Mouse (Mus musculus) forebrain, embryonic 13.5 days (tissue): ENCODE measurements around the gene Olfr129. TPM values are rescaled to one million over a fixed set of nuclear protein-coding genes. Genes with fewer than 3 reads are reported as not detected.

Experiments used
- ATAC-seq: fragments of 200-750 bp; cut with Nextera tagmentation; 2 replicates; pipeline ENCODE4 v1.8.0; 2017
- H3K27ac ChIP-seq: fragments of 300-500 bp; sonication (generic); 2 replicates; pipeline ENCODE4 v1.5.1; 2015; ENCODE audit warnings: inconsistent platforms, mild to moderate bottlenecking, moderate library complexity
- H3K27me3 ChIP-seq: fragments of 300-500 bp; sonication (generic); 2 replicates; pipeline ENCODE4 v1.6.1; 2015; ENCODE audit warnings: mild to moderate bottlenecking, inconsistent platforms
- H3K36me3 ChIP-seq: fragments of 300-500 bp; sonication (generic); 2 replicates; pipeline ENCODE4 v1.6.1; 2015; ENCODE audit warnings: mild to moderate bottlenecking, inconsistent platforms; ENCODE audit not compliant: poor library complexity, severe bottlenecking
- H3K4me1 ChIP-seq: fragments of 300-500 bp; sonication (generic); 2 replicates; pipeline ENCODE4 v1.6.1; 2015; ENCODE audit warnings: inconsistent platforms
- H3K4me2 ChIP-seq: fragments of 300-500 bp; sonication (generic); 2 replicates; pipeline ENCODE4 v1.6.1; 2015; ENCODE audit warnings: inconsistent platforms, mild to moderate bottlenecking, moderate library complexity
- H3K4me3 ChIP-seq: fragments of 300-500 bp; sonication (generic); 2 replicates; pipeline ENCODE4 v1.5.1; 2015; ENCODE audit warnings: mild to moderate bottlenecking, inconsistent platforms
- H3K9ac ChIP-seq: fragments of 300-500 bp; sonication (generic); 2 replicates; pipeline ENCODE4 v1.6.1; 2015; ENCODE audit warnings: mild to moderate bottlenecking, inconsistent platforms
- H3K9me3 ChIP-seq: fragments of 300-500 bp; sonication (generic); replicated peaks from 2 replicates; pipeline ENCODE4 v1.6.1; 2016; ENCODE audit warnings: inconsistent platforms
- WGBS: fragments of 180-500 bp; shearing (Covaris S2); methylation state at CpG from one replicate; pipeline ENCODE4 v1.1.7; 2015; 5-methylcytosine and 5-hydroxymethylcytosine counted together
- polyA plus RNA-seq: library from polyadenylated mRNA; unstranded; fragments of >200 nt; fragmentation: Nextera tagmentation; extraction: Ambion mirVana; gene quantifications from 2 replicates; pipeline ENCODE4 v1.2.1, GENCODE M21; 2015

Olfr129 gene
- polyA plus RNA-seq, result not detected in 2 replicates

- no peak for ATAC-seq
- Histone ChIP-seq H3K27ac (no peak within 1 kb of the TSS), H3K36me3 (no peaks in the 10 kb centered on the region), H3K4me2 (no peak within 1 kb of the TSS), H3K27me3 (no peaks in the 10 kb centered on the region), H3K9me3 (no peaks in the 10 kb centered on the region), H3K4me1 (no peaks in the 10 kb centered on the region), H3K9ac (no peak within 1 kb of the TSS), H3K4me3 (no peak within 1 kb of the TSS)
- 51% methylated on average over 1 of the region's 1 CpGs for WGBS
Observed at GRCm38 (mm10) chr17:38059979-38060378, at the start of gene Olfr129. Olfr129 (minus strand) TSS chr17:38060079.

- no peaks in the 10 kb centered on the region for H3K4me1 ChIP-seq
- H3K4me3 ChIP-seq, result no peak within 1 kb of the TSS
- H3K4me2 ChIP-seq, result no peak within 1 kb of the TSS
- no peak within 1 kb of the TSS for H3K9ac ChIP-seq
- ATAC-seq, result no peak
- no peaks in the 10 kb centered on the region for H3K27me3 ChIP-seq
- H3K9me3 ChIP-seq, result no peaks in the 10 kb centered on the region
- H3K36me3 ChIP-seq, result no peaks in the 10 kb centered on the region
- no peak within 1 kb of the TSS for H3K27ac ChIP-seq
Observed at GRCm38 (mm10) chr17:38088593-38088992, 28.7 kb upstream of the Olfr129 start, which contains the start of gene Olfr131. Olfr131 (minus strand) TSS chr17:38088693.

GRCm38 (mm10) chr17:38082364-38082763 is 22.5 kb upstream of the Olfr129 start:
- Histone ChIP-seq H3K27me3 (no peaks in the 10 kb centered on the region), H3K9ac (no peak overlapping the region), H3K36me3 (no peaks in the 10 kb centered on the region), H3K27ac (no peak overlapping the region), H3K4me3 (no peak overlapping the region), H3K4me2 (no peak overlapping the region), H3K4me1 (no peaks in the 10 kb centered on the region), H3K9me3 (0 out of 2 replicates have a peak, but pooled peaks cover 9% of the 10 kb centered on the region)
- ATAC-seq, result no peak
- WGBS, result 89% methylated on average over 4 of the region's 4 CpGs

- Histone ChIP-seq H3K4me3 (no peak within 1 kb of the TSS), H3K27ac (no peak within 1 kb of the TSS), H3K36me3 (no peaks in the 10 kb centered on the region), H3K4me1 (no peaks in the 10 kb centered on the region), H3K9ac (no peak within 1 kb of the TSS), H3K4me2 (no peak within 1 kb of the TSS), H3K27me3 (no peaks in the 10 kb centered on the region), H3K9me3 (no peaks in the 10 kb centered on the region)
- no peak for ATAC-seq
- WGBS, result 94% methylated on average over 1 of the region's 1 CpGs
Observed at GRCm38 (mm10) chr17:38063621-38064020, 3.7 kb upstream of the Olfr129 start, which contains the start of gene Olfr130. Olfr130 (plus strand) TSS chr17:38063921.

- Histone ChIP-seq H3K9me3 (0 out of 2 replicates have a peak, but pooled peaks cover 3% of the 10 kb centered on the region), H3K4me1 (no peaks in the 10 kb centered on the region), H3K27ac (no peak overlapping the region), H3K4me2 (no peak overlapping the region), H3K27me3 (no peaks in the 10 kb centered on the region), H3K36me3 (no peaks in the 10 kb centered on the region), H3K4me3 (no peak overlapping the region), H3K9ac (no peak overlapping the region)
- 36% methylated on average over 5 of the region's 5 CpGs for WGBS
- ATAC-seq, result no peak
Observed at GRCm38 (mm10) chr17:38026297-38026696, 33.6 kb downstream of the Olfr129 start.

- Histone ChIP-seq H3K27me3 (no peaks in the 10 kb centered on the region), H3K9me3 (no peaks in the 10 kb centered on the region; the same call in 1 of the 2 replicates), H3K9ac (no peak overlapping the region), H3K4me1 (no peaks in the 10 kb centered on the region), H3K27ac (no peak overlapping the region), H3K4me2 (no peak overlapping the region), H3K36me3 (no peaks in the 10 kb centered on the region), H3K4me3 (no peak overlapping the region)
- ATAC-seq, result no peak
- WGBS, result 78% methylated on average over 2 of the region's 2 CpGs
Observed at GRCm38 (mm10) chr17:38016341-38016740, 43.5 kb downstream of the Olfr129 start.

- Histone ChIP-seq H3K36me3 (no peaks in the 10 kb centered on the region), H3K4me3 (no peak overlapping the region), H3K27me3 (no peaks in the 10 kb centered on the region), H3K4me2 (no peak overlapping the region), H3K9ac (no peak overlapping the region), H3K9me3 (no peaks in the 10 kb centered on the region), H3K4me1 (no peaks in the 10 kb centered on the region), H3K27ac (no peak overlapping the region)
- no peak for ATAC-seq
- WGBS, result 73% methylated on average over 2 of the region's 2 CpGs
Observed at GRCm38 (mm10) chr17:38004996-38005395, 54.9 kb downstream of the Olfr129 start.

Other genes with a start within 250 kb of the Olfr129 start
- not detected in 2 replicates for gene Olfr125, start 227.1 kb downstream of the Olfr129 start, polyA plus RNA-seq
- not detected in 2 replicates for gene Olfr126, start 212.6 kb downstream of the Olfr129 start, polyA plus RNA-seq
- not detected in 2 replicates for gene Olfr127, start 159.6 kb downstream of the Olfr129 start, polyA plus RNA-seq
- not detected in 2 replicates for gene Olfr128, start 139.5 kb downstream of the Olfr129 start, polyA plus RNA-seq
- not detected in 2 replicates for gene Olfr761, start 107.0 kb downstream of the Olfr129 start, polyA plus RNA-seq
- not detected in 2 replicates for gene Olfr130, start 3.8 kb upstream of the Olfr129 start, polyA plus RNA-seq
- gene Olfr131, start 28.6 kb upstream of the Olfr129 start, polyA plus RNA-seq, result not detected in 2 replicates
- not detected in 2 replicates for gene Olfr132, start 74.4 kb upstream of the Olfr129 start, polyA plus RNA-seq
- gene Olfr133, start 85.2 kb upstream of the Olfr129 start, polyA plus RNA-seq, result not detected in 2 replicates
- not detected in 2 replicates for gene Olfr134, start 111.3 kb upstream of the Olfr129 start, polyA plus RNA-seq
- not detected in 2 replicates for gene Olfr135, start 144.3 kb upstream of the Olfr129 start, polyA plus RNA-seq
- not detected in 2 replicates for gene Olfr138, start 201.0 kb upstream of the Olfr129 start, polyA plus RNA-seq
- not detected in 2 replicates for gene Olfr137, start 247.5 kb upstream of the Olfr129 start, polyA plus RNA-seq